Mouse (Mus musculus) stomach, postnatal 0 days (tissue): ENCODE data around the gene Cys1.

ENCODE experiments used
- CTCF ChIP-seq: IDR thresholded peaks from 2 replicates; pipeline ENCODE4 v1.5.1; 2016; ENCODE audit warnings: antibody characterized with exemption, low read depth, mild to moderate bottlenecking, moderate library complexity
- EP300 ChIP-seq: optimal IDR thresholded peaks from 2 replicates; pipeline ENCODE3; 2016; ENCODE audit warnings: antibody characterized with exemption

GRCm38 (mm10) chr12:24634648-24635047, 47.0 kb downstream of the Cys1 start:
- no peak for TF ChIP-seq CTCF
- TF ChIP-seq EP300, result no peak
